In the genomic region with DNA sequence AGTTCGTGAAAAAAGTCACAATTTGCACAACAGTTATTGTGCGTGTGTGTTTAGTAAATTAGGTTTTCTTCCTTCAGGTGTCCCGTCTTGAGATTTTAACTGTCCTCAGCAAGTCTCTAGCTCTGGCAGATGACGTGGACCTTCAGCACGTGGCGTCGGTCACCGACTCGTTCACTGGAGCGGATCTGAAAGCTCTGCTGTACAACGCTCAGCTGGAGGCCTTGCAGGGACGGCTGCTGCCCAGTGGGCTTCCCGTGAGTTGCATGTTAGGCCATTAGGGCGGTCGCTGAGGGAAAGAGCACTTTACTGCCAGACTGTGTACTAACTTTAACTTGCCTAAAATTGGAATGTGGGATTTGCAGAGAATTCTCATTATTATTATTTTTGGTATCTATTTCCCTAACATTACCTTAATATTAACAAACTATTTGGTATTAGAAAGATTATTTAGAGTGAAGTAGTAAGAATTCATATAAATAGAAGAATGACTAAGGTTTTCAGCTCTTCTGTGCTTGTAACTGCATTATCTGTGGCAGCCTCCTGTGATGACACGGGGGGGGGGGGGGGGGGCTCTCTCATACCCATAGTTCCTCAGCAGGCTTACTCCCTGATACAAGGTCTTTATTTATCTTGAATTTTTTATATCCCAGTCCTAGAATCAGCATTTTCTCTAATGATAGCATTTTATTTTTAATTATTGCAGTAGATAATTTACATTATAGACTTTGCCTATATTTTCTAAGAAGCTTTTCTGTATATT, we compare ENCODE assay signal across 25 mouse cellular contexts. TPM values are rescaled to one million over a fixed set of nuclear protein-coding genes. Genes with fewer than 3 reads are reported as not detected.
DNase-seq lines count a peak whose midpoint lies in the region; ATAC-seq and TF ChIP-seq lines count a peak whose summit lies in the region.
"Had no signal": no experiment of that assay in that cellular context is flagged by ENCODE, and none has a peak within 500 bp of the region (broad histone marks: within the 10 kb centered on the region; RNA-seq: fewer than 3 reads in every experiment).

No protein-coding gene starts in this region.

- no peak overlapping the region for H3K4me3 ChIP-seq in heart, embryonic 13.5 days
- no peak overlapping the region for H3K4me3 ChIP-seq in midbrain, postnatal 0 days (ENCODE audit: low read depth, low read length)
- no peak overlapping the region for H3K4me3 ChIP-seq in midbrain, embryonic 13.5 days (replicated peaks)
- H3K4me3 ChIP-seq in left cerebral cortex, adult 2 months, result no peak overlapping the region
- H3K4me3 ChIP-seq: heart, embryonic 10.5 days; hindbrain, embryonic 15.5 days had no signal

- WGBS in heart, embryonic 13.5 days, result 66% methylated on average over 16 of the region's 16 CpGs
- 55% methylated on average over 16 of the region's 16 CpGs for WGBS in midbrain, postnatal 0 days
- 56% methylated on average over 16 of the region's 16 CpGs for WGBS in midbrain, embryonic 13.5 days

- peaks cover 65% of the 10 kb centered on the region for H3K36me3 ChIP-seq in heart, embryonic 13.5 days
- H3K36me3 ChIP-seq in midbrain, postnatal 0 days (ENCODE audit: insufficient read depth, low read length), result peaks cover 21% of the 10 kb centered on the region
- peaks cover 48% of the 10 kb centered on the region for H3K36me3 ChIP-seq in midbrain, embryonic 13.5 days

- H3K4me1 ChIP-seq in heart, embryonic 13.5 days, result peaks cover 3% of the 10 kb centered on the region; the same call in 1 of the 2 replicates
- H3K4me1 ChIP-seq in midbrain, postnatal 0 days (ENCODE audit: insufficient read depth, low read length), result no peaks in the 10 kb centered on the region
- no peaks in the 10 kb centered on the region for H3K4me1 ChIP-seq in midbrain, embryonic 13.5 days (replicated peaks)
- H3K4me1 ChIP-seq: hindbrain, embryonic 15.5 days had no signal

- TF ChIP-seq CTCF in midbrain, postnatal 0 days (IDR thresholded peaks at IDR 0.05), result no peak
- TF ChIP-seq CTCF in left cerebral cortex, adult 2 months (IDR thresholded peaks at IDR 0.05), result no peak

- no peak for DNase-seq in heart, adult 18-20 months
- DNase-seq in midbrain, postnatal 0 days (ENCODE audit: low spot score), result peak; percentile 5
- DNase-seq in kidney, postnatal 4 days, result peak; percentile 33 to 49
- DNase-seq in retina, postnatal 1 day, result peak; percentile 51
- DNase-seq in left cerebral cortex, adult 2 months (ENCODE audit: extremely low spot score in 1 of 2, low spot score in 2 of 2), result no peak
- no peak for DNase-seq in cerebellum, postnatal 10 days
- DNase-seq: adrenal gland, postnatal 25 days; cerebellum, adult 18-20 months; gastrocnemius, postnatal 25 days; heart, postnatal 14 days; layer of hippocampus, postnatal 36 days; left cerebral cortex, postnatal 4 days; lung, adult 18-20 months; lung, postnatal 4 days; right cerebral cortex, postnatal 14 days had no signal

- H3K9me3 ChIP-seq in heart, embryonic 13.5 days, result no peaks in the 10 kb centered on the region
- H3K9me3 ChIP-seq in midbrain, postnatal 0 days (ENCODE audit: low read length), result no peaks in the 10 kb centered on the region
- no peaks in the 10 kb centered on the region for H3K9me3 ChIP-seq in midbrain, embryonic 13.5 days
- H3K9me3 ChIP-seq: heart, embryonic 10.5 days; hindbrain, embryonic 15.5 days had no signal

- intact Hi-C loops in left cerebral cortex, adult 2 months (cut with DNase I), result no loop called here

- H3K27me3 ChIP-seq in heart, embryonic 13.5 days (replicated peaks), result no peaks in the 10 kb centered on the region
- no peaks in the 10 kb centered on the region for H3K27me3 ChIP-seq in midbrain, postnatal 0 days (ENCODE audit: insufficient read depth, low read length)
- no peaks in the 10 kb centered on the region for H3K27me3 ChIP-seq in midbrain, embryonic 13.5 days
- H3K27me3 ChIP-seq: hindbrain, embryonic 15.5 days; Patski had no signal

- no peak overlapping the region for H3K9ac ChIP-seq in heart, embryonic 13.5 days
- no peak overlapping the region for H3K9ac ChIP-seq in midbrain, postnatal 0 days (replicated peaks; ENCODE audit: low read length, poor library complexity, severe bottlenecking)
- no peak overlapping the region for H3K9ac ChIP-seq in midbrain, embryonic 13.5 days (replicated peaks)
- H3K9ac ChIP-seq: hindbrain, embryonic 15.5 days had no signal

- ATAC-seq in heart, embryonic 13.5 days (ENCODE audit: extremely low read depth, insufficient number of reproducible peaks, low FRiP score, low TSS enrichment), result no peak
- no peak for ATAC-seq in midbrain, postnatal 0 days (ENCODE audit: low FRiP score)
- ATAC-seq in midbrain, embryonic 13.5 days, result no peak
- ATAC-seq: activated CD4-positive, CD25-positive, alpha-beta regulatory T cell, adult 4 months; Patski had no signal

- no peak overlapping the region for H3K4me2 ChIP-seq in heart, embryonic 13.5 days
- H3K4me2 ChIP-seq in midbrain, postnatal 0 days (ENCODE audit: low read depth, low read length, poor library complexity, severe bottlenecking), result no peak overlapping the region
- H3K4me2 ChIP-seq in midbrain, embryonic 13.5 days (replicated peaks), result no peak overlapping the region
- H3K4me2 ChIP-seq: hindbrain, embryonic 15.5 days had no signal

- H3K27ac ChIP-seq in heart, embryonic 13.5 days (replicated peaks), result 0 out of 2 replicates have a peak overlapping the region, but pooled peaks have one; percentile 15
- no peak overlapping the region for H3K27ac ChIP-seq in midbrain, postnatal 0 days (ENCODE audit: low read depth, low read length)
- no peak overlapping the region for H3K27ac ChIP-seq in midbrain, embryonic 13.5 days
- H3K27ac ChIP-seq in left cerebral cortex, adult 2 months, result no peak overlapping the region
- H3K27ac ChIP-seq: heart, embryonic 10.5 days; hindbrain, embryonic 15.5 days had no signal

RNA-seq across cellular contexts. Expression of a gene that starts 19.3 kb away (rescaled TPM):
- polyA plus RNA-seq in heart, embryonic 13.5 days (2015; fragmentation: Nextera tagmentation; extraction: Ambion mirVana), result not detected in 2 replicates
- total RNA-seq in heart, adult 18-20 months (2021), result not detected
- total RNA-seq in midbrain, postnatal 0 days (2014; rRNA removed), result not detected in 2 replicates
- polyA plus RNA-seq in midbrain, postnatal 0 days (2015; fragmentation: Nextera tagmentation; extraction: Ambion mirVana), result not detected in 2 replicates
- not detected in 2 replicates for polyA plus RNA-seq in midbrain, embryonic 13.5 days (2015; fragmentation: Nextera tagmentation; extraction: Ambion mirVana)
- total RNA-seq in left cerebral cortex, adult 2 months (2021), result not detected
- total RNA-seq: adrenal gland, postnatal 25 days; gastrocnemius, postnatal 25 days; heart, postnatal 14 days; layer of hippocampus, postnatal 36 days; left cerebral cortex, postnatal 4 days had no signal
- polyA plus RNA-seq: forebrain, embryonic 11.5 days; heart, embryonic 10.5 days; hindbrain, embryonic 15.5 days; neural tube, embryonic 11.5 days; Patski; stomach, embryonic 16.5 days; thymus, postnatal 0 days had no signal

RNA-seq across cellular contexts. Expression of a gene that starts 25.3 kb away (rescaled TPM):
- 55.7 and 60.8 TPM in 2 replicates for polyA plus RNA-seq in heart, embryonic 13.5 days (2015; fragmentation: Nextera tagmentation; extraction: Ambion mirVana)
- total RNA-seq in heart, adult 18-20 months (2021), result 10 to 100 TPM; 90.0 to 90.6 TPM
- total RNA-seq in midbrain, postnatal 0 days (2014; rRNA removed), result 76.6 and 103 TPM in 2 replicates
- polyA plus RNA-seq in midbrain, postnatal 0 days (2015; fragmentation: Nextera tagmentation; extraction: Ambion mirVana), result 84.3 and 89.1 TPM in 2 replicates
- polyA plus RNA-seq in midbrain, embryonic 13.5 days (2015; fragmentation: Nextera tagmentation; extraction: Ambion mirVana), result 66.3 and 68.3 TPM in 2 replicates
- total RNA-seq in left cerebral cortex, adult 2 months (2021), result 100 to 1,000 TPM; 115 to 124 TPM

RNA-seq across cellular contexts. Expression of a gene that starts 35.3 kb away (rescaled TPM):
- 8.3 and 8.8 TPM in 2 replicates for polyA plus RNA-seq in heart, embryonic 13.5 days (2015; fragmentation: Nextera tagmentation; extraction: Ambion mirVana)
- total RNA-seq in heart, adult 18-20 months (2021), result 1 to 10 TPM; 3.8 to 4.1 TPM
- total RNA-seq in midbrain, postnatal 0 days (2014; rRNA removed), result 14.5 and 17.0 TPM in 2 replicates
- polyA plus RNA-seq in midbrain, postnatal 0 days (2015; fragmentation: Nextera tagmentation; extraction: Ambion mirVana), result 18.3 and 19.3 TPM in 2 replicates
- 15.6 and 18.6 TPM in 2 replicates for polyA plus RNA-seq in midbrain, embryonic 13.5 days (2015; fragmentation: Nextera tagmentation; extraction: Ambion mirVana)
- total RNA-seq in left cerebral cortex, adult 2 months (2021), result 10 to 100 TPM; 13.6 to 15.0 TPM

RNA-seq across cellular contexts. Expression of a gene that starts 35.8 kb away (rescaled TPM):
- 9.7 and 13.0 TPM in 2 replicates for polyA plus RNA-seq in heart, embryonic 13.5 days (2015; fragmentation: Nextera tagmentation; extraction: Ambion mirVana)
- total RNA-seq in heart, adult 18-20 months (2021), result 10 to 100 TPM in 1 of 2 experiments, 1 to 10 TPM in 1; 6.2 to 10.9 TPM
- 21.0 and 24.1 TPM in 2 replicates for total RNA-seq in midbrain, postnatal 0 days (2014; rRNA removed)
- polyA plus RNA-seq in midbrain, postnatal 0 days (2015; fragmentation: Nextera tagmentation; extraction: Ambion mirVana), result 19.2 and 21.2 TPM in 2 replicates
- polyA plus RNA-seq in midbrain, embryonic 13.5 days (2015; fragmentation: Nextera tagmentation; extraction: Ambion mirVana), result 23.7 and 28.7 TPM in 2 replicates
- 10 to 100 TPM; 25.8 to 30.6 TPM for total RNA-seq in left cerebral cortex, adult 2 months (2021)

Comparison
In these comparisons a context has a peak if more than half of its experiments do, and no peak if none do; other contexts are left out.
1. DNase-seq: peak in midbrain, postnatal 0 days (single experiment), kidney, postnatal 4 days (2 of 2) and retina, postnatal 1 day (single experiment); none in heart, adult 18-20 months (0 of 2), left cerebral cortex, adult 2 months (0 of 2) and cerebellum, postnatal 10 days (0 of 2).